Mouse (Mus musculus) bone marrow macrophage, adult 2 months (primary cell): Measurements from ENCODE around the gene Kras. TPM values are rescaled to one million over a fixed set of nuclear protein-coding genes. Genes with fewer than 3 reads are reported as not detected.

Source experiments
- H3K27ac ChIP-seq: 2 replicates; pipeline ENCODE4 v1.5.1; 2012; ENCODE audit warnings: low read depth, low read length; ENCODE audit not compliant: insufficient read depth
- H3K4me1 ChIP-seq: 2 replicates; pipeline ENCODE4 v1.6.1; 2012; ENCODE audit warnings: low read length; ENCODE audit not compliant: control insufficient read depth, insufficient read depth
- H3K4me3 ChIP-seq: 2 replicates; pipeline ENCODE4 v1.5.1; 2012; ENCODE audit warnings: mild to moderate bottlenecking, low read length, moderate library complexity; ENCODE audit not compliant: insufficient read depth
- CTCF ChIP-seq: IDR thresholded peaks from 2 replicates; pipeline ENCODE4 v1.5.1; 2012; ENCODE audit warnings: low read depth, mild to moderate bottlenecking, low read length, moderate library complexity
- POLR2A ChIP-seq: IDR thresholded peaks from 2 replicates; pipeline ENCODE4 v1.6.1; 2012; ENCODE audit warnings: mild to moderate bottlenecking, low read depth, low read length, borderline replicate concordance
- polyA plus RNA-seq: library from polyadenylated mRNA; stranded (reverse); fragments of >200 nt; gene quantifications from 2 replicates; pipeline ENCODE4 v1.2.4, GENCODE M21; 2012; ENCODE audit not compliant: missing spikeins, insufficient read depth, insufficient read length

The Kras gene
- polyA plus RNA-seq, 1 experiment: 33.9 TPM

GRCm38 (mm10) chr6:145250820-145251219, 781 bp upstream of the Kras start:
- Histone ChIP-seq H3K27ac (no peak overlapping the region), H3K4me1 (peaks cover 6% of the 10 kb centered on the region; the same call in 1 of the 2 replicates), H3K4me3 (peak overlapping the region; percentile 94)
- TF ChIP-seq CTCF: no peak
- TF ChIP-seq POLR2A: no peak

GRCm38 (mm10) chr6:145249291-145250184, 501 bp downstream of the Kras start:
- peaks cover 10% of the 10 kb centered on the region for H3K4me1 ChIP-seq
- H3K27ac ChIP-seq: no peak overlapping the region
- peak overlapping the region; percentile 94 for H3K4me3 ChIP-seq
- TF ChIP-seq POLR2A (no peak), CTCF (no peak)

- Histone ChIP-seq H3K4me3 (no peak overlapping the region), H3K4me1 (peaks cover 11% of the 10 kb centered on the region), H3K27ac (no peak overlapping the region)
- TF ChIP-seq POLR2A (no peak), CTCF (no peak)
Measured at GRCm38 (mm10) chr6:145247886-145248285, 2.2 kb downstream of the Kras start.

GRCm38 (mm10) chr6:145246841-145247240, 3.2 kb downstream of the Kras start:
- Histone ChIP-seq H3K4me3 (no peak overlapping the region), H3K27ac (no peak overlapping the region), H3K4me1 (peaks cover 11% of the 10 kb centered on the region)
- TF ChIP-seq POLR2A (no peak), CTCF (no peak)

GRCm38 (mm10) chr6:145242521-145242920, 7.5 kb downstream of the Kras start:
- Histone ChIP-seq H3K27ac (no peak overlapping the region), H3K4me1 (peaks cover 6% of the 10 kb centered on the region), H3K4me3 (no peak overlapping the region)
- no peak for TF ChIP-seq CTCF
- TF ChIP-seq POLR2A: no peak

GRCm38 (mm10) chr6:145240285-145240684, 9.8 kb downstream of the Kras start:
- TF ChIP-seq CTCF: no peak
- TF ChIP-seq POLR2A: no peak
- Histone ChIP-seq H3K4me3 (no peak overlapping the region), H3K4me1 (peaks cover 4% of the 10 kb centered on the region), H3K27ac (no peak overlapping the region)

GRCm38 (mm10) chr6:145237148-145237547, 12.9 kb downstream of the Kras start:
- Histone ChIP-seq H3K4me3 (no peak overlapping the region), H3K27ac (no peak overlapping the region), H3K4me1 (no peaks in the 10 kb centered on the region)
- TF ChIP-seq POLR2A (no peak), CTCF (no peak)

- TF ChIP-seq POLR2A: no peak
- no peak for TF ChIP-seq CTCF
- Histone ChIP-seq H3K4me3 (no peak overlapping the region), H3K4me1 (no peaks in the 10 kb centered on the region), H3K27ac (no peak overlapping the region)
Measured at GRCm38 (mm10) chr6:145235367-145235766, 14.7 kb downstream of the Kras start.

GRCm38 (mm10) chr6:145234391-145234790, 15.6 kb downstream of the Kras start:
- Histone ChIP-seq H3K4me1 (no peaks in the 10 kb centered on the region), H3K4me3 (no peak overlapping the region), H3K27ac (no peak overlapping the region)
- TF ChIP-seq CTCF (no peak), POLR2A (no peak)

GRCm38 (mm10) chr6:145226296-145226695, 23.7 kb downstream of the Kras start:
- H3K4me1 ChIP-seq: no peaks in the 10 kb centered on the region
- no peak overlapping the region for H3K4me3 ChIP-seq
- TF ChIP-seq POLR2A (no peak), CTCF (no peak)
- no peak overlapping the region for H3K27ac ChIP-seq
